Mouse (Mus musculus): ENCODE results near the gene Lrrn2. TPM values are rescaled to one million over a fixed set of nuclear protein-coding genes. Genes with fewer than 3 reads are reported as not detected.

The Lrrn2 gene
- total RNA-seq, 2 experiments from 2014 or later, result 89.3 to 105 TPM

DNA sequence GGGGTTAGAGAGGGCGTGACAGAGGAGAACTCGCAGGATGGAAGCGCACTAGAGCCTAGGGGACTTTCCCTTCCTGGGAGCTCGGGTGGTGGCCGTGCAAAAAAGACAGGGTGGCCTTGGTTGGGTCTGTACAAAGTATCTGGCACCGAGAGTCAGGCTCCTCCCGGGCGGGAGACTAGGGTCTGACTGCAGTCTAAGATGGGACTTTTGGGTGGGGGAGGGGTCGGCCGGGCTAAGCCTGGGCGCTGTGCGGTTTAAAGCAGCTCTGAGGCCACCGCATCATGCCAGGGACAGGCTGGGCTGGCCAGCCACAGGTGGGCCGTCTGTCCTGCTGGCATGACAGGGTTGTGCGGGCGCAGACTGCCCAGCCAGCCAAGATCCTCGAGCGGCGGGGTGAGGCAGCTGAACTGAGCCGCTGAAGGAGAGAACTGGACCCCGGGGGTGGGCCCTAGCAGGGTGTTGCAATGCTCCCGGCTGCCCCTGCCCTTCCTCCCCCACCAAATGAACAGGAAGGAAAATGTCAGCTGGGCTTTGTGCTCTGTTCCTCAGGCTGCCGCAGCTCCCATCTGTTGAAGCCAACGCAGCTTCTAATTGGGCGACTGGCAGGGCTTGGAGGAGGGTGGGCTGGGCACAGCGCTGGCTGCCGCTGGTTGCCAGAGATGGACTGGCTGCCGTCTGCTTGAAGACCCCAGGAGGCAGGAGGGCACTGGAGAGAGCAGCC lies 1.1 kb downstream of the Lrrn2 start:
- peak; percentile 74 to 78 for DNase-seq (ENCODE audit: low spot score in 2 of 2)
- intact Hi-C loops (cut with DNase I), result loop anchor here (2.0 to 5.0 kb wide), 2 partner anchors 39 to 122 kb away; no protein-coding TSS in a partner anchor

DNA sequence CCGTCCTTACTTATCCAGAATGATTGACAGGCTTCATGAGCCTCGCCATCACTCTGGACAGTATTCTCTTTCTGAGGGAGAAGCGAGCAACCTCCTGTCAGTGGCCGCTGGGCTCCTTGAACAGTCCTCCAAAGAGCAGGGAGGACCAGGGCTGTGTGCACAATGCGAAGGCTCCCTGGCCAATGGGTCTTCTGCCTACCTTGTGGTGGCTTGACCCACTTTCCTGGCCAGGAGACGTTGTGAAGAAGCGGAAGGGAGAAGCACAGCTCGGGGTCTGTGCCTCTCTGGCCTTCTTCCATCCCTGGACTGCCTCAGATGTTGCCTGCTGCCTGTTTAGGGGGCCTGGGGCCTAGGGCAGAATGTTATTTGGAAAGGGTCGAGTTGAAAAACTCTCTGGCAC lies 1.8 kb downstream of the Lrrn2 start:
- DNase-seq (ENCODE audit: low spot score in 2 of 2), result no peak
- intact Hi-C loops (cut with DNase I), result loop anchor here (2.0 to 5.0 kb wide), 2 partner anchors 40 to 123 kb away; no protein-coding TSS in a partner anchor

DNA sequence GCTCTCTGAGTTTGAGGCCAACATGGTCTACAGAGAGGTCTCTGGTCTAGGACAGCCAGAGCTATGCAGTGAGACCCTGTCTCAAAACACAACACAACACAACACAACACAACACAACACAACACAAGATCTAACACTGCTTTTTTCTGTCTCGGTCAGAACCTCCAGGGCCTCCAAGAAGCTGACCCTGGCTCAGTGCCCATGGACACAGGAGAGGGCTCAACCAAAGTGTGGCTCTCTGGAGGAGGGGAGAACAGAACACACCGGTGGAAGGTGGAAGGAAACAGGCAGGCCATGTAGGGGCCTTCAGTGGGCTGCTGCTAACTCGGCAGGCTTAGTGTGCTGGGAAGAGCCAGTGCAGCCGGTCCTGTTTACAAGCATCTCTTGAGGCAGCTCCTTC lies 5.6 kb downstream of the Lrrn2 start:
- intact Hi-C loops (cut with DNase I), result no loop called here

DNA sequence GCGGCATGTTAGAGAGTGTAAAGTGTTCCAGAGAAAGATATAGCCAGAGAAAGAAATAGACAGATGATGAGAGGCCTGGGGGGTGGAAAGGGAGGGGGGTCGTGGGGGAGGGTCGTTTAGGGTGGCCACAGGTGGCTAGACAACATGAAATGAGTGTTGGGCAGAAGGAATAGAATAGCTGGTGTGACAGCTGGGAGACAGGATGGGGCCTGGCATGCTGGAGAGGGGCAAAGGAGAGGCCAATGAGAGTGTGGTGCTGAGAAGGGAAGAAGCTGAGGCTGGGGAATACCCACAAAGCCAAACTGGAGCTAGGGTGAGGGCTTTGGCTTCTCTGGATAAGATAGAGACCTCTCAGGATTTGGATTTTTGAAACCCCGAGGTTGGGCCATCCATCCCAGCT lies 6.6 kb downstream of the Lrrn2 start:
- no peak for DNase-seq (ENCODE audit: low spot score in 2 of 2)
- intact Hi-C loops (cut with DNase I), result no loop called here

More for the DNA sequence above, 5.6 kb downstream of the Lrrn2 start:
- DNase-seq (ENCODE audit: low spot score in 2 of 2), result no peak

DNA sequence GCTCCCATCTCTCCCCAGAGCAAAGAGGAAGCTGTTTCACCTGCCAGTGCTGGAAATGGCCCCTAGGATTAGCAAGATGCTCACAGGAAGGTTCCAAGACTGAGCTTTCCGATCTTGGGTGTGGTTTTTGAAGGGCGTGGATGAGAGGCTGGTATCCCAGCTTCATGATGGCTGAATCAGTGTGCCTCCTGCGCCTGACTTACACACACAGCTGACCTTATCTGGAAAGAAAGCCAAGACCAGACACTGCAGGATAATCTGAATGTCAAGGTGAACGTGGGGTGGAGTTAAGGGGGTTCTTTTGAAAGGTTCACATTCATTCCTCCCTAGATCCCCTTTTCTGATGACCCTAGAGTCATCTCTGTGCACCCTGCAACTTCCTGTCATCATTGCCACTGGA lies 8.7 kb downstream of the Lrrn2 start:
- no peak for DNase-seq (ENCODE audit: low spot score in 2 of 2)

DNA sequence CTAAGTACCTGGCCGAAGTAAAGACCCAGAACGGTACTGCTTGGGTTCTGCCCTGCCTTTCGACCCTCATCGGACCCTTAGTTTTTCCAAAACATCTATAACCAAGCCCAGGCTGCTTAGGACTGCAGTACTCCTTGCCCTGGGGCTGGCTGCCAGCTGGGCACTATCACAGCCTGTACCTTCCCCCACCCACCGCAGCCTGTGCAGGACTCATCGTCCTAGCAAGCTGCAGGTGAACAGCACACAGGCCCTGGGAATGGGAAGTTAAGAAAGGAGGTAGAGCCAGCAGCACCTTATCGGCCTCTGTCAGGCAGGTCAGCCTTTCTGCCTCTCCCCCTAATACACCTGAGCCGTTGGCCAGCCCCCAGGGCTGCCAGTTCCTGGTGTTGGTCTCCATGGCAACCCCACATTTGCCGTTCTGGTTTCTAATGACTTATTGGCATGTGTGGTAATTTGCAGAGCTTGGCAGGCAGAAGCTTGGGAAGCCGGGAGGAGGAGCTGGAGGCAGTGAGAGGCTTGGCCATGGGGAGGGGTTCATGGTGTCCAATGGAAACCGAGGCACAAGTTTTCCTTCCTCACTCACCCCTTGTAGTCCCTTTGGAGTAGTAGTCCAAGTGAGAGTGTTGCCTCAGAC lies 10.2 kb downstream of the Lrrn2 start:
- no peak for DNase-seq (ENCODE audit: low spot score in 2 of 2)
- intact Hi-C loops (cut with DNase I), result no loop called here

More for the DNA sequence above, 8.7 kb downstream of the Lrrn2 start:
- intact Hi-C loops (cut with DNase I), result no loop called here

DNA sequence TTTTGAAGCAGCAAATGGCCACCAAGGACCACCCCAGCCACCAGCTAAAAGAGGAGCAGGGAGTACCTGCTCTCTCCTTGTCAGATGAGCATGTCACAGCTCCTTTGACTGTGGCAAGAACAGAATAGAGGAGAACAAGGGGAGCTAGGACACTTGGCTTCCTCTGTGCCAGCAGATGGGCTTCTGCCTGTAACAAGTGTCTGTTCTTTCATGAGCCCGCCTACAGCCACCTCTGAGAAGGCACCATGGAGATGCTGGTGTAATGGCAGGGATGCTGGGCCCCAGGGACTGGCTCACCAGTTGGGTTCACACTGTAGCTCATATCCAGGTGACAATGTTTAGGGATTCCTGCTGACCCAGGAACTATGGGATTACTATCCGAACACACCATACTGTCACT lies 12.0 kb downstream of the Lrrn2 start:
- DNase-seq (ENCODE audit: low spot score in 2 of 2), result peak in 1 of 2 experiments; percentile 65
- intact Hi-C loops (cut with DNase I), result loop anchor here (2.0 kb wide), 1 partner anchor 25 kb away; no protein-coding TSS in a partner anchor

DNA sequence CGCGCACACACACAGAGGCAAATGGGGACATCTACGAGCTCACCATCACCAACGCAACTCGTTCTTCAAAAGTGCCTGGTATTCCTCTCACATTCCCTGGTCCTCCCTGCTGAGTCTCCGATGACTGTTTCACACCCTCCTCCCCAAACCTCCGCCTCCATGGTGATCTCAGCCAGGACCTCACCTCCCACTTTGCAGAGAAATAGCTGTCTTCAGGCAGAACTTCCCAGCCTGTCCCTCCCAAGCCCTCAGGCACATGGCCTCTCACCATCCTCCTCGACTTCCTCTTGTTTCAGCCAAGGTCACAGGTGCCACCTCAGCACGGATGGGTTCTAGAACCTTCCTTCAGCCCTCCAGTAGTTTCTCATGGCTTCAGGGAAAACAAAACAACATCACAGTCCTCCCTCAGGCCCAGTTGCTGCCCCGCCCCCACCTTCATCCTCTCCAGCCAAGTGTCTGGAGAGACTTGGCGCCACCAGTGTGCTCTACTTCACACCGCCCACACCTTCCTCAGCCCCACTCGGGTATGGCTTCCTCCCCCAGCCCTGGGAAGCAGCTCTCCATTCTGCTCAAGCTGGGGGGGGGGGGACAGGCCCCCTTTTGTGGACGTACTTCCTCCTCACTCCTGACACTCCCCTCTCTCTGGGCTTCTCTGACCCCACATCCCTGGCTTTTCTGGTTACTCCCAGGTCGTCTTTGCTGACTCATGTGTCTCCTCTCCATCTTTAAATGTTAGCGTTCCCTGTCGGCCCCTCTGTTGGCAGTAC lies 13.4 kb downstream of the Lrrn2 start:
- intact Hi-C loops (cut with DNase I), result loop anchor here (2.0 kb wide), 1 partner anchor 23 kb away; no protein-coding TSS in a partner anchor

DNA sequence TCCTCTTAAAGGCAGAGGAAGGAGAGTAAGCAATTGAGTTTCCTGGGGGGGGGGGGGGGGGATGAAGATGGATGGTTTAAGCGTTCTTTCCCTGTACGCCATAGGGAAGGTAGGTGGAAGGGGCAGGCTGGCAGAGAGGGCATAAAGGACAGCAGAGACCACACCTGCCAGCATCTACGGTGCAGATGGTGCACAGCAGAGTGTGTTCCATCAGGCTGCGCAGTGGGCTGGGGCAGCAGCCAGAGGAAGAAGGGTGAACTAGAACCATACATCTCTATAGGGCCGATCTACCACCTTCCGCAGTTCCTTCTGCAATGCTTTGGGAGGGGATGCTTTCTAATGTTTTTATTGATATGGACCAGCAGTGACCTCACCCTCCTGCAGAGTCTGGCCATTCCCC lies 19.0 kb downstream of the Lrrn2 start:
- intact Hi-C loops (cut with DNase I), result no loop called here
- no peak for DNase-seq (ENCODE audit: low spot score in 2 of 2)

More for the DNA sequence above, 13.4 kb downstream of the Lrrn2 start:
- DNase-seq (ENCODE audit: low spot score in 2 of 2), result peak; percentile 81 to 86

DNA sequence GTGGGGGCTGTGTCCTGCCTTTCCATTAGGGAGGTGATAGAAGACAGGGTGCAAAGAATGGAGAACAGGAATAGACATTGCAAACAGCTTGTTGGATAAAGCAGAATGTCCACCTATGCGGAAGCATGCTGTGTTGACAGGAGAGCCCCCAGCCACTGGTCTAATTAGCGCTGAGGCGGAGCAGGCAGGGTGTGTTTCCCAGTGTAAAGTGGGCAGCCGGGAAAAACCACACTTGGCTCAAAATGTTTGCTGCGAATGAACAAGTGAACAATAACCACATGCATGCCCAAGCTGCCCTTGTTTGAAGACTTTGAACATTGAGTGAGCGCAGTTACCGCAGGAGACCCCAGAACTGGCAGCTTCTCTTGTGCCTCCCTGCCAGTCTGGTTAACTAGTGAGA lies 19.6 kb downstream of the Lrrn2 start:
- DNase-seq (ENCODE audit: low spot score in 2 of 2), result no peak
- intact Hi-C loops (cut with DNase I), result no loop called here

DNA sequence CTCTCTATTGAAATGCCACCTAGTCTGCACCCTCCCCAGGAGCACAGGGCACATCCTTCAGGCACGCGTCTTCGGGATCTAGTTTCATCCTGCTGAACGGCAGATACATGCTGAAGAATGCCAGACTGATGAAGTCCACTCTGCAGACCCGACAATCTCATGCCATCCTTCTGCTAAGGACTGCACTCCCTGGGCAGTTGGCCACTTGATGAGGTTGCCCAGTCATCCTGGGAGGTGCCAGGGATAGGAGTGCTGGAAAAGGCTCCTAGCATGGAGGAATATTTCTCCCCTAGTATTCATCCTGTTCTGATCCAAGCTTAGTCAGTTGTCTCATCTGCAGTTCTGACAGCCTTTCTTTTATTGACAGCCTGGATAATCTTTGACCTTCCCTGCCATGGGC lies 20.9 kb downstream of the Lrrn2 start:
- no peak for DNase-seq (ENCODE audit: low spot score in 2 of 2)
- intact Hi-C loops (cut with DNase I), result no loop called here

DNA sequence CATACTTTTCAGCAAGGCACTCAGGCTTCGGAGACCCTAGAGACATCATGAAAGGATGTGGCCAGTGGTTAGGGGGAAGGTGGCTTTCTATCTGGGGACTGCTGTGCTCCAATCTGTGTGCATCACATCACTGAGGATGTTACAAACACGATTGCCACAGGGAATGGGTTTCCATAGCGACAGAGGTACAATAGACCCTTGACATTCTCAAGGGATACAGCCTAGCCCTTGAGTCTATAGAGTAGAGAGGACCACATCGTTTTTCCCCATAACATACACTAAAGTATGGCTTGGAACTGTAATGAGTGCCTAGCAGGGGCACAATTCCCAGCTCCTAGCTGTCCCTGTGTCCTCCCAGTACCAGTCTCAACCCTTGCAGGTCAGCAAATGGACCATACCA lies 23.4 kb downstream of the Lrrn2 start:
- intact Hi-C loops (cut with DNase I), result no loop called here
- no peak for DNase-seq (ENCODE audit: low spot score in 2 of 2)

DNA sequence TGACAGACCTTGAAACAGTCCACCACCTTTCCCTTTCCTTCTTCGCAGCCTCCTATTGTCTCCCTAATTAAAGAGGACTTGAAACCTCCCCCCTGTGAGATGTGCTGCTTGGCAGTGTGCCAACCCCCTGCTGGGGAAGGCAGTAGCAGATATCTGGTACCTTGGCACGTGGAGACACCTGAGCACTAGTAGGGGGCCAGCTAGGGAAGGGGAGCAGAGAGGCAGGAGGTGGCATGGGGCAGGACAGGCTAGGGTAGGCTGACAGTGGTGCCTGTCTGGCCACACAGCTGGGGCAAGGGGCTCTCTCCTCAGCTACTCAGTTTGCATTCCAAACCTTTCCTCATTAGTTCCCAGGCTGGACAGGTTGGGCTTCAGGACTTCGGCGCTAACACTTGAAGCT lies 29.0 kb downstream of the Lrrn2 start:
- DNase-seq (ENCODE audit: low spot score in 2 of 2), result no peak
- intact Hi-C loops (cut with DNase I), result no loop called here

DNA sequence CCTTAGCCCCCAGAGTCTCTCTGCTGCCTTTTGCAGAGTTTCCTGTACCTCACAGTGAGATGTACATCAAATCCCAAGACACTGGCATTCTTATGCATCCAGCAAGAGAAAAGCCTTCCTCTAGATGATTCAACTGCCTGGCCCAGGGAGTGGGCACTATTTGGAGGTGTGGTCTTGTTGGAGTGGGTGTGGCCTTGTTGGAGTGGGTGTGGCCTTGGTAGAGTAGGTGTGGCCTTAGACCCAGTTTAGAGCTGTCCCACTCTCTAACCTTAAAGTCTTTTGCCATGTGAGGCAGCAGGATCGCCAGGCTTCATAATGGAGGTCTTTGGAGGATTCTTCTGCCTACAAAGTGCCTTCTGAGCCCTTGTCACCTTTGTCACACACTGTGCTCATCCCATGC lies 29.9 kb downstream of the Lrrn2 start:
- intact Hi-C loops (cut with DNase I), result no loop called here

DNA sequence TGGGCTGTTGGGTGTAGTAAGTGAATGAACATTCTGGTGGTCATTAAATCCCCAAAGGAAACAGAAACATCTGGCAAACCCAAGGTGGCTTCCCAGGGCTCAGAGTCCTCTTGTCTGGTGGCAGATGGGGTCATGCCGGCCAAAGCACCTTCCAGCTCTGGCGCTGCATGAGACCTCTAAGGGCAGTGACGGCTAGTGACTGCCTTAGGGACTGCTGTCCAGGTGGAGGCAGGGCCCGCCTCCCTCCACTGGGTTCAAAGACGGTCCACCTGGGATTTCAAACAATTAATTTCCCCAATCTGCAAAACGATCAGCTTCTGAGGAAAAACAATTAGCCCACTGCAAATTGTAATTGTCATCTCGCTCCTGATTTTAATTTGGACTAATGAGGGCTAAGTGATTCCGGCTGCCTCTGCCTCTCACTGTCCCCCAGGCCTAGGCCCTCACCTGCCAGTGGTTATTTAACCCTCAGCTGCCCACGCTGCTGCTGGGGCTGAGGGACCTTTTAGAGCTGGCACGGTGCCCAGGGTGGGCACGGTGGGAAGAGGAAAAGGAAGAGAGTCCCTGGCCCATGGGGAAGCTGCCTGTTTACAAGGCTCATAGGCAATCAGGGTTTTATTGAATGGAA lies 30.5 kb downstream of the Lrrn2 start:
- intact Hi-C loops (cut with DNase I), result no loop called here
- DNase-seq (ENCODE audit: low spot score in 2 of 2), result no peak

More for the DNA sequence above, 29.9 kb downstream of the Lrrn2 start:
- no peak for DNase-seq (ENCODE audit: low spot score in 2 of 2)

DNA sequence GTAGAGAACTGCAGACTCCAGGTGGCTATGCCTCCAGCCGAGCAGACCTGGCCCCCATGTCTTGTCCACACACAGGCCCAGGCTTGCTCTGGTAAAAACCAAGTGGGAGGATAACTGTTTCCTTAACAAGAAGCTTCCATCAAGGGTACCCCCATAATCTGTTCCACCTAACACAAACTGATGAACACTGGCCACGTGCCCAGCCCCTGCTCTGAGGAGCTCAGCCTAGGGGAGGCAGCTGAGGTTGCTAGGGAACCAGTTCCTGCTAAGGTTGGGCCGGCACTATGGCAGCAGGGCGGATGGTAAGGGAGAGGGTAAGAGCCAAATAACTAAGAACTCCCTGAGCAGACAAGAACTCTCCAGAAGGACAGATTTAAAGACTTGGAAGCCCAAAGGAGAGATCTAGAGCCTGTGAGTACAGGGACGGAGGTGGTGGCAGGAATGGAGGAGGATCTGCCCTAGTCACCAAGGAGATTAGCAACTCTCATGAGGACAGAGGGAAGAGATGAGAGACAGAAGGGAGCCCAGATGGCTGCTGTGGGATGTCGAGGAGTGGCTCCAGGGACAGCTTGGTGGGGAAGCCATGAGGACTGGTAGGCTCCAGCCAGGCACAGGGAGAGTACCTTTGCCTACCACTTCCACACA lies 35.9 kb downstream of the Lrrn2 start:
- intact Hi-C loops (cut with DNase I), result loop anchor here (2.0 kb wide), 1 partner anchor 23 kb away; no protein-coding TSS in a partner anchor
- peak; percentile 80 to 86 for DNase-seq (ENCODE audit: low spot score in 2 of 2)

DNA sequence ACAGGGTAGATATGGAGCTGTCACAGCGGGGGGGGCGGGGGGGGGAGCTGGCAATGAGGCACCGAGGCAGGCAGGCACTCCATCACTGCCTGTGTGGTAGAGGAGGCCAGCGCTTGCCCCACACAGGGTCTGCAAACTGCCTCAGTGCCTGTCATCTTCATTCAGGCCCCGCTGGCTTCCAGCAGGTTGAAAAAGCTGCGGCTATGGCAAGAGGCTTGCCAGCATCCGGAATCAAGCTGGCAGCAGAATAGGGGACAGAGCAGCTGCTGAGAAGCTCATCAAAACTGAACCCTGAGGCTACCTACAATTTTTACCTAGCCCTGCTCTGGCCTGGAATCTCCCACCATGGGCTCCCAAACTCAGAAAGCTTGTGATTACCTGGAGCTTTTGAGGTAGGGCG lies 37.5 kb downstream of the Lrrn2 start:
- no peak for DNase-seq (ENCODE audit: low spot score in 2 of 2)
- intact Hi-C loops (cut with DNase I), result loop anchor here (2.0 kb wide), 1 partner anchor 25 kb away; no protein-coding TSS in a partner anchor

DNA sequence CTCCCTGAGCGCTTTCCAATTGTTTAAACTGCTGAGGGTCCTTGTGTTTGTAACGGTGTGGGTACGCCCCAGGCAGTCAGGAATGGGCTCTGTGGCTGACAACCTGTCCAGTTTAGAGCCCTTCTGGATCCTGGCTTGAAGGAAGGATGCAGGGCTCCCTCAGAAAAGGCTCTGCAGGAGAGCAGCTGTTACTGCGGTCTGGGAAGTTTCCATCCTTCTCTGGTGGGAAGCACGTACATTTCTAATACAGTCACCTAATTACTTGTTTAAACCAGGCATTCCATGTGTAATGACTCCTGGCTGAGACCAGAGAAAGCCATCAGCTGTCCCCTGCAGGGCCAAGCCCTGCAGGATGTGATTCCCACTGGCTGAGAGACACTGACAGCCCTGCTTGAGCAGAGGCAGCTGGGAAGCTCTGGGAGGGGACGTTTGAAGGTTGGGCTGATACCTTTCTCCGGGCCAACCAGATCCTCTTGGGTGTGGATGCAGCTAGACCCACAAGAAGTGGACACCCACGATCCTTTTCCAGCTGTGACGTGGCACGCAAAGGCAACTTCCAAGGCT lies 38.1 kb downstream of the Lrrn2 start:
- intact Hi-C loops (cut with DNase I), result no loop called here
- DNase-seq (ENCODE audit: low spot score in 2 of 2), result no peak

DNA sequence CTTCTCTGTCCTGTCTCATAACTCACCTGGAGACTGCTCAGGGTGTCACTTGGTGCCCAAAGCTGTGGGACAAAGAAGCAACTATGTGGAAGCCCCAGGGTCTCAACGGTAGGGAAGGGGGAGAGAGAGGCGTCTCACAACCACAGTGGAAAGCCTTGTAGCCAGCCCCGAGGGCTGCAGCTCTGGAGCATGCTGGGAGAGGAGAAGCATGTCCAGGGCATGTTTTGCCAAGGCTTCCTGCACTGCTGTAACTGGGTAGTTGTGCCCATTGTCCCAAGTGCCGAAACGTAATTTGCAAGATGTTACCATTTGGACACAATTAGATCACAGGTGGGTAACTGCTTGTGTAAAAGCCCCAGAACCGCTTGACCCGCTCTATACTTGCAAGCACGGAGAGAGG lies 39.2 kb downstream of the Lrrn2 start:
- intact Hi-C loops (cut with DNase I), result no loop called here
- DNase-seq (ENCODE audit: low spot score in 2 of 2), result no peak

All from left cerebral cortex, postnatal 36 days (tissue).